Mouse (Mus musculus): ENCODE measurements at regions not wholly inside any gene's neighbourhood (a gene's known extent, or its start where the extent isn't known, plus 50 kb on each side); places are given as distances from the start of the nearest gene placed in this dataset.
A peak's percentile ranks its signal among the peaks of the same experiment; 100 is the strongest.

- DNase-seq, result no peak
Observed at GRCm38 (mm10) chr9:24833766-24834165, 59.7 kb upstream of the Tbx20 start.

- DNase-seq, result no peak
Observed at GRCm38 (mm10) chr9:24848210-24848609, 74.1 kb upstream of the Tbx20 start.

DNA sequence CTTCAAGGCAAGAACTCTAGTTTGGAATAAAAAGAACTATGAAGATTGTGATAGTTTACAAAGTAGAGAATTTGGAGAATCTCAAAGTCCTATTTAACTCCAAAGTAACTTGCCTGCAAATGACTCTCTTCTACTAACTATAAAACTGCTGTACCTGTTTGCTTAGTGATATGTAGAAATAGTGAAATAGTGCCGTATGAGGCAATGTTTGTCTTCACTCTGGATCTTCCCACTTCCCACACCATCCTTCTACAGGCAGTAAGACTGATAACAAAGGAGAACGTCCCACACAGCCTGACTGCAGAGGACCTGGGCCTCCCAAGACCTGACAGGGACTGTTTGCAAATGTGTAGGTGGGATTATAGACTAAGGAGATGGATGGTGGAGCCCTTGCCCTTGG, 85.4 kb upstream of the Tbx20 start:
- DNase-seq, result no peak

DNA sequence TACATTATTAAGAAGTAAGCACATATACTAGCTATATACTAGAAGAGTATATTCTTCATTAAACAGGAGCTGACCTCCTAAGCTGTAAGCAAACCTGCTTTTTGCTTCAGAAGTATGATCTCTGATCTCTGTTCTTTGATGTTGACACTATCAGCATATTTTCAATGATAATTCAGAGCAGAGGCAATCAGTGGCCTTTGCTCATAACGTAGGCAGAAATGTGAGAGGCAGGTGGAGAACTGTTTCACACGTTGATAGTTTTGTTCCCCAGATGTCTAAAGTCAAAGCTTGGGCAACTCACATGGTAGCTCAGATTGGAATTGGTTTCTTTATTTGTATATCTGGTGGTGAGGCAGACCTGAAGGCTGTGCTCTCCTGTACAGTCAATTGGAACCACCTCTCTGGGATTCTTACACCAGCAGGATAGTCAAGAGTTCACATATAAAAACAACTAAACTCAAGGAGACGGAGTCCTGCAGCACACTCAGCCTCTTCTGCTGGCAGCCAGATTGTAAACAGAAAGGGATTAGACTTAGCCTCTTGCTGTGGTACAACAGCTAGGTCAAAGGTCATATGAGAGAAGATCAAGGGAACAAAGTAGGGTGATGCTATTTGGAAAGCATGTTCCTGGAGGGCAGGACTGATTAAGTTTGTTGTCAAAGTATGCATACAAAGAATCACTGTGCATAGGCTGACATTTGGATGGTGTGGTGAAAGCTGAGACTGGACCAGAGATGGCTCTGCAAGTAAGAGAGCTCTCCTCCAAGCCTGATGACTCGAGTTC, 92.5 kb upstream of the Tbx20 start:
- DNase-seq, result no peak

DNA sequence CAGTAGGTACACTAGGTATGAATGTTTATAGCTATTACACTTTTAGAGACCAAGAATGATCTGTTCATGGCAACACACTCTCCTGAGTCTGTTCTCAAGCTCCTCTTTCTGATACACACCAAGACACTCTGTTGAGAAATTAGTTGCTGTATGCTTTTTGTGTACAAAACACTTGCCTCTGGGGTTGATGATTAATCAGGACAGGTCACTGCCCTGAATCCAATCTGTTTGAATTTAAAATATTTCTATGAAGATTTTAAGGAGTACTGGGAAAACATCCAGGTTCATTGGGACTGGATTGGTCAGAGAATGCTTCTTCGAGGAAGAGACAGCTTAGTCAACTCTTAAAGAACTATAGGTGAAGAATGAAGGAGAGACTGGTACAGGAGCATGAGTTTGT, 94.6 kb upstream of the Tbx20 start:
- no peak for DNase-seq

DNA sequence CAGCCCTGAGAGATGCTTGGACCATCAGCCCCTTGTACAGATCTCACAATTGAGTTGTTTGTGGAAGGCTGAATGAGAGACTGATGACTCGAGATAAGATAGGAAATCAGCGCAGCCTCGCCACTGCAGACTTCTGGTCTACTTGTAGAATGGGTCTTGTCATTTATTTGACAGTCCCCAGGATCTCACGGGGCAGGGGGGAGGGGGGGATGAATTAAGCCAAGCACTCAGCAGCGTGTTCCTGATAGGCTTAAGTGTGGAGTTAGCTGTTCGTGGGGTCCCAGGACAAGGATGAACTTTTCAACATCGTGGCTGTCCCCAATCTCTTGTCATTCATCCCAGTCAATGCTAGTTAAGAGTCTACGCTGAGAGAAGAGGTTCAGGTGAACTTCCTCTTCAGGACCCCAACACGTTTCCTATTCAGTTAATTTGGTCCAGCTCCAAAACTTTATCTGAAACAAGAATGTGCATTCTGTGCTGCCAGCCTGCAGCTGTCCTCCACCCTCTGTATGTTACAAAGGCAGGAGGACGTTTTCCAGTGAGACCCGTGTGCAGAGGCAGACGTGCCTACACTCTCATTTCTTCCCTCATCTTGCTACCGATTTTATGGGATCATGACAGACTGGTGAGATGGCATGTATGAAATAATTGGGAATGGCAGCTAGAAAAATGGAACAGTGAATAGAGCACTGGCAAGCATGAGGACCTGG, 100.5 kb upstream of the Tbx20 start:
- DNase-seq, result no peak

- no peak for DNase-seq
Observed at GRCm38 (mm10) chr9:24878384-24879174, 104.5 kb upstream of the Tbx20 start.

GRCm38 (mm10) chr9:24879662-24880061, 105.6 kb upstream of the Tbx20 start:
- no peak for DNase-seq

DNA sequence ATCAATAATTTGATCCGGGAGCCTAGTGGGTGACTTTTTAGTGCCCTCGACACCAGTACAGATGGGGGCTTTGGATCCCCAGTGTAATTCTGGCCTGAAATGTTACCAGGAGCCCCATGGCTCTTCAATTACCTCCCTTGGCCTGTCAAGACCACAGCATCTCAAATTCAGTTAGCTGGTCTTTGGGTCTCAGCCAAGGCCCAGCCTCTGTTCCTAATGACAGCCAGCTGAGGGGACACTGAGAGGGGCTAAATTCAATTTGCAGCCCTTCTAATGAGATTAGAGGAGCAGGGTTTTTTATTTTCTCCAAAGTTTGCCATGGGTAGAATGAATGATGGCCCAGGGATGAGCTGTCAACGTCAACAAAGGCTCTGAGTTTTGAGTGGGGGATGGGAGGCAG, 109.9 kb upstream of the Tbx20 start:
- no peak for DNase-seq

DNA sequence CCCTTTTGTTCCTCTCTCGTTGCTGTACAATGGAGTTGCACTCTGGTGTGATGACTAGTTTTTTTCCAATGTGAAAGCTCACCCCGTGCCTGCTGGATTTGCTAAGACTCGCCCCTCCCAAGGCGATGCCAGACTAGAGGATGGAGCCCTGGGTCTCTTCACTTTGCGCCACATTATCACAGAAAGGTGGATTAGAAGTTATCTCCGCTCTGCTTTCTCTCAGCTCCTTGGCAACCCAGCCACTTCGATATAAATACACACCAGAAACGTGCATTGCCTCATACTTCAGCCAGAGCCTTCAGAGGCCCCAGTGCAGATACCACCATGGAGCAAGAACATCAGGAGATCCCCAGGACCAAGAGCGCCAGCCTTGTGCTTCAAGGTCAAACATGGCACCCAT, 114.2 kb upstream of the Tbx20 start:
- DNase-seq, result no peak

GRCm38 (mm10) chr9:24896498-24897261, 122.6 kb upstream of the Tbx20 start:
- DNase-seq, result peak; percentile 46

DNA sequence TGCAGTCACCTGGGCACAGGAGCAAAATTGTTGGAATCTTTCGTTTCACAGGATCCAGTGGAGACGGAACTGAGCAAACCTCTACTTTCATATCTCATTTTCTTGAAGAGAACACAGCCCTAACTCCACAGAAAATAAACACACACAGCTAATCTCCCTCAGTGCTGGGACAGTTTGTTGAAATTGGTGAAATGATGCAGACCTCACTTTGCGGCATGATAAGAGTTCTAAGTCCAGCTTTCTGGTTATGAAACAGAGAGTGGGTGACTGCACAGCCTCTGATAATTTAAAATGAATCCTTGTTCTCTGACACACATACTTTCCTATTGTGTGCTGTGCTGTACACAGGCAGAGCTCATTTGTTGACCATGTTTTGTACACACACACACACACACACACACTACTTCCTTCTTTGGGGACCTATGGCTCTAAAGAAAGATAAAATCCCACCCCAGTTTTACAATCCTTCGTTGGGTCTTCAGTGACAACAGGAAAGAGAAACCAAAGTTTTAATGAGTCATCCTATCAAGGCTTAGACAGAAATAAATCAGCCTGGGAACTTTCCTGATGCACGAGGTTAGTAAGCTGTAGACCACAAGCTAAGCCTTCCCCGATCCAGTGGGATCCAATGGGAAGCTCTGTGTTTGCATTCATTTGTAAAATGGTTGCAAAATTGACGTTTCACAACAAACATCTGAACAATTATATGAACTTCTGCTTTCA, 125.3 kb upstream of the Tbx20 start:
- no peak for DNase-seq

DNA sequence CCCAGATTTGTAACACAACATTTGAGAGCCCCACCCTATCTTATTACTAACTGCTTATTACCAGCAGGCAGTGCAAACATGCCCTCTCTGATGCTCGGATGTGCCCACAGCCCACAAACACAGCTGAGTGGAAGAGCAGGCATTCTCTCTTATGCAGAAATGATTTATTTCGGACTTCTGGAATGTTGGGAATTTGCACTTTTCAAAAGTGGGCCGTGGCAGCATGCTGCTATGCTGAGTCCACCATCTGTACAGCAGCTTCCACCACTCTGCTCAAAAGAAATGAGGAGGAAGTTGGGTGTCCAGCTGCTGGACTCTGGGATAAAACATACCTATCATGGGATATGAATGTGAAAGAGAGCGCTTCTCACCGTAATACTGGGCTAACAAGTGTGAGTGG, 129.6 kb upstream of the Tbx20 start:
- DNase-seq, result no peak

DNA sequence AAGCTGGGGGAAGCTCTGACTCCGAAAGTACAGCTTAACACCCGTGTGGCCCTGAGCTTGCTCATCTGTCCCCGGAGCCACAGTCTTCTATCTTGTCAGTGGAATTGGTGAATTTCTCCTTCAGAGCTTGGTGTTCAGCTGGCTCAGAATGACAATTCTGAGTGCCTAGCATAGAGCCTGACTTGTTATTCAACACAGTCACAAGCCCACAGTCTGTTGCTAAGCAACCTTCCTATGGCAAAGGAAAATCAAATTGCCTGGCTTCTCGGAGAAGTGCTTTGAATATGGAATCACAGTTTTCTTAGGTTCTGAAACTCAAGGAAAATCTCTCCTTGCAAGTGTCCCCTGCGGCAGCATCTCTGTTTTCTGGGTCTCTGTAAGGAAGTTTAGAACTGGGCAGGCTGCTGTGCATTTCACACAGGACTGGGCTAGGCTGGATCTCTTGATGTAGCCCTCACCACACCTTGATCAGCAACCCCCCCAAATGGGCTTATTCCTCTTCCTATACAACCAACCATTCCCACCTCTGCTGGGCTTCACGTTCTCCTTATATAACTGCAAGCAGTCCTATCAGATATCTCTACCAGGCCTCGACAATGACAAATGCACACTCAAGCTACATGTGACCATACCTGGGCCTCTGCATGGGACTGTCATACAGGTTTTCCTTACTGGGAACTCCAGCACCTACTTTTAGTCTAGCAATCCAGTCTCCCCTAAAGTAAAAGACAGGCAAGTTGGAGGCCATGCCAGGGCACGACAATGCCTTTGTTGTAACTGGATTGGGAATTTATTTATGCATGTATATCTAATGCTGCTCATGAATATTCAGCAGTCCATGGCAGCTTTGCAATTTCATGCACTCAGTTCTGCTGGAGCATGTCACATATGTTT, 135.2 kb upstream of the Tbx20 start:
- DNase-seq, result no peak

GRCm38 (mm10) chr9:24910738-24911137, 136.6 kb upstream of the Tbx20 start:
- no peak for DNase-seq

DNA sequence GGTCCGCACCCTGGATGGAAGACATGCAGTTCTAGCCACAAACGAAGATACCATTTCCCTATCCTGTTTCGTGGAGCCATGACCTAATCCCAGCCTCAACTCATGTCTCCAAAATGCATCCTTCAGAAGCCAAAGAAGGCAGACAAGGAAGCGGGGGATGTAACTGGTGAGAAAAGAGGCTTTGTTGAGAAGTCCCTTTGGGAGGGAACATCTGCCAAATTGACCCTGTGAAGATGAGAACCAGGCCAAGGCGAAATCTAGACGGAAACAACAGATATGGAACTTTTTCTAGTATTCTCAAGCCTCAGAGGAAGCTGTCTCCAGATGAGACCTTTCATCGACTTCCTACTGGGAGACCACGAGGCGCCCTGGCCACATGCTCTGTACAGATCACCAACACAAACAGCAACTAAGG, 145.9 kb upstream of the Tbx20 start:
- DNase-seq, result no peak

GRCm38 (mm10) chr9:24922051-24922860, 148.2 kb upstream of the Tbx20 start:
- no peak for DNase-seq

DNA sequence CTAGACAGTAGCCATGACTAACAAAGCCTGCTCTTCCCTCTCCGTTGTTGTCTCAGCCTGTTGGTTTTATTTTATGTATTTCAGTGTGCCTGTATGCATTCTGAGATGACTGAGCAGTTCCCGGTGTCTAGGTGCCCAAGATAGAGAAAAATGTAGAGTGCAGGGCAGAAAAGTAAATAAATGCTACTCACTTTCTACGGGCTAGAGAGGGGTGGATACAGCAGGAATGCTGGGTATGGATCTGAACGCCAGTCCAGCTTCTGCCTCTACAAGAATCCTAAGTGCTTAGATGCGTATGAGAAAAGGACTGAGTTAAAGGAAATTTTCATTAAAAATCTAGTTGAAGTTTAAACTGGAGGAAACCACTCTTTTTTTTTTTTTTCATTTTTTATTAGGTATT, 149.4 kb upstream of the Tbx20 start:
- DNase-seq, result no peak

- DNase-seq, result peak; percentile 20
Observed at GRCm38 (mm10) chr9:24937731-24938130, 151.5 kb upstream of the Gm10181 start.

DNA sequence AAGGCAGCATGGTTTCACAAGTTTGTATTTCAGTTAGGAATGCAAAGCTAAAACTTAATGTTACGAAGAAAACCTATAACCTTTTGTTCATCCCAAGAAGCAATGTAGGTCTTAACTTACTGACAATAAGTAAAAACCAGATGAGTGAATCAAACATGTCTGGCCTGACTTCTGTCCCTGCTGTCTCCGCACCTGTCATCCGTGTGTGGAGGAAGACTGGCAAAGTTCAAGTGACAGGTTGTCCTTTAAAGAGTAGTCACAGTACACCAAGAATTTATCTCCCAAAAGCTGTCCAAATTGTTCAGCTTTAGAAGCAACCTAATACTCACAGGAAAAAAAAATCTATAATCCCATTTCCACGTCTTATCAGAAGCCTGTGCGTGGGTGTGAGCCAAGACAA, 146.3 kb upstream of the Gm10181 start:
- DNase-seq, result no peak

Measured in lung, postnatal 14 days (tissue).